In genomic region chr12:81026277-81026994, GRCm38 (mm10) we compare ENCODE assay signal across 8 mouse cellular contexts. TPM values are rescaled to one million over a fixed set of nuclear protein-coding genes. Genes with fewer than 3 reads are reported as not detected.
DNase-seq lines count a peak whose midpoint lies in the region; ATAC-seq and TF ChIP-seq lines count a peak whose summit lies in the region.

Gene Smoc1, plus strand, starts transcription at chr12:81026808.

- no peaks in the 10 kb centered on the region for H3K79me2 ChIP-seq in heart, adult 2 months (replicated peaks; ENCODE audit: control insufficient read depth, insufficient read depth, low read length)

- peak within 1 kb of the TSS; percentile 96 for H3K4me2 ChIP-seq in kidney, embryonic 15.5 days
- peak within 1 kb of the TSS; percentile 98 for H3K4me2 ChIP-seq in limb, embryonic 15.5 days

- TF ChIP-seq CTCF in spleen, adult 2 months (IDR thresholded peaks at IDR 0.05; ENCODE audit: extremely low read depth, insufficient read depth, insufficient read length, insufficient replicate concordance) = no peak
- TF ChIP-seq CTCF in heart, adult 2 months (IDR thresholded peaks at IDR 0.05) = no peak

- intact Hi-C loops in heart, adult 2 months (cut with DNase I) = no loop called here

- no peak for TF ChIP-seq POLR2A in spleen, adult 2 months (IDR thresholded peaks at IDR 0.05; ENCODE audit: low read depth, low read length)
- no peak for TF ChIP-seq POLR2A in heart, adult 2 months (IDR thresholded peaks at IDR 0.05; ENCODE audit: insufficient read depth, low read depth, low read length)

- no peaks in the 10 kb centered on the region for H3K36me3 ChIP-seq in spleen, adult 2 months (ENCODE audit: control insufficient read depth, insufficient read depth, low read length)
- H3K36me3 ChIP-seq in embryonic facial prominence, embryonic 10.5 days (replicated peaks) = peaks cover 8% of the 10 kb centered on the region
- H3K36me3 ChIP-seq in heart, adult 2 months (ENCODE audit: control insufficient read depth, insufficient read depth, low read length) = no peaks in the 10 kb centered on the region
- H3K36me3 ChIP-seq in kidney, embryonic 15.5 days = no peaks in the 10 kb centered on the region
- H3K36me3 ChIP-seq in limb, embryonic 15.5 days = no peaks in the 10 kb centered on the region

- no peak within 1 kb of the TSS for H3K27ac ChIP-seq in spleen, adult 2 months (ENCODE audit: insufficient read depth, low read length)
- peak within 1 kb of the TSS; percentile 84 for H3K27ac ChIP-seq in embryonic facial prominence, embryonic 10.5 days (replicated peaks)
- H3K27ac ChIP-seq in heart, adult 2 months = no peak within 1 kb of the TSS
- H3K27ac ChIP-seq in kidney, embryonic 15.5 days = no peak within 1 kb of the TSS
- no peak within 1 kb of the TSS for H3K27ac ChIP-seq in limb, embryonic 15.5 days

- H3K27me3 ChIP-seq in spleen, adult 2 months (ENCODE audit: control insufficient read depth, insufficient read depth, low read length) = peaks cover 8% of the 10 kb centered on the region
- H3K27me3 ChIP-seq in embryonic facial prominence, embryonic 10.5 days (replicated peaks; ENCODE audit: low read depth, poor library complexity, severe bottlenecking) = peaks cover 47% of the 10 kb centered on the region
- H3K27me3 ChIP-seq in heart, adult 2 months (ENCODE audit: control insufficient read depth, insufficient read depth, low read length) = peaks cover 7% of the 10 kb centered on the region
- H3K27me3 ChIP-seq in kidney, embryonic 15.5 days = peaks cover 77% of the 10 kb centered on the region
- peaks cover 39% of the 10 kb centered on the region for H3K27me3 ChIP-seq in limb, embryonic 15.5 days

- TF ChIP-seq EP300 in heart, adult 2 months (IDR thresholded peaks at IDR 0.05; ENCODE audit: insufficient read depth, low read depth, low read length) = no peak

- no peak for DNase-seq in spleen, adult 2 months (ENCODE audit: low read depth in 1 of 2, low spot score in 2 of 2)
- DNase-seq in spleen, postnatal 4 days (ENCODE audit: low spot score in 2 of 2) = no peak
- peak; percentile 90 for DNase-seq in embryonic facial prominence, embryonic 10.5 days (ENCODE audit: low spot score)
- DNase-seq in heart, adult 2 months = peak; percentile 42 to 50
- peak; percentile 62 for DNase-seq in ovary, postnatal 14 days (ENCODE audit: low spot score)
- peak; percentile 64 to 65 for DNase-seq in urinary bladder, postnatal 4 days (ENCODE audit: low spot score in 2 of 2)

- ATAC-seq in kidney, embryonic 15.5 days (replicated peaks; ENCODE audit: low FRiP score) = peak; percentile 77
- ATAC-seq in limb, embryonic 15.5 days (ENCODE audit: insufficient number of reproducible peaks, low FRiP score, low TSS enrichment, low read depth) = peak; percentile 66

- H3K9ac ChIP-seq in heart, adult 2 months (ENCODE audit: low read depth, low read length) = peak within 1 kb of the TSS; percentile 52
- H3K9ac ChIP-seq in kidney, embryonic 15.5 days = 0 out of 2 replicates have a peak within 1 kb of the TSS, but pooled peaks have one; percentile 24
- peak within 1 kb of the TSS; percentile 39; the same call in 1 of the 2 replicates for H3K9ac ChIP-seq in limb, embryonic 15.5 days

- peak within 1 kb of the TSS; percentile 30; the same call in 1 of the 2 replicates for H3K4me3 ChIP-seq in spleen, adult 2 months (ENCODE audit: extremely low read depth, insufficient read depth, insufficient read length)
- peak within 1 kb of the TSS; percentile 86 for H3K4me3 ChIP-seq in embryonic facial prominence, embryonic 10.5 days
- peak within 1 kb of the TSS; percentile 32 for H3K4me3 ChIP-seq in heart, adult 2 months
- H3K4me3 ChIP-seq in kidney, embryonic 15.5 days (replicated peaks) = peak within 1 kb of the TSS; percentile 56
- peak within 1 kb of the TSS; percentile 56 for H3K4me3 ChIP-seq in limb, embryonic 15.5 days

- peaks cover 5% of the 10 kb centered on the region for H3K4me1 ChIP-seq in spleen, adult 2 months (ENCODE audit: control insufficient read depth, insufficient read depth, insufficient read length)
- peaks cover 59% of the 10 kb centered on the region for H3K4me1 ChIP-seq in embryonic facial prominence, embryonic 10.5 days
- H3K4me1 ChIP-seq in heart, adult 2 months (ENCODE audit: control insufficient read depth, insufficient read depth, low read length) = no peaks in the 10 kb centered on the region
- H3K4me1 ChIP-seq in kidney, embryonic 15.5 days = peaks cover 25% of the 10 kb centered on the region
- peaks cover 28% of the 10 kb centered on the region for H3K4me1 ChIP-seq in limb, embryonic 15.5 days

- no peaks in the 10 kb centered on the region for H3K9me3 ChIP-seq in embryonic facial prominence, embryonic 10.5 days
- no peaks in the 10 kb centered on the region for H3K9me3 ChIP-seq in kidney, embryonic 15.5 days (replicated peaks)
- H3K9me3 ChIP-seq in limb, embryonic 15.5 days = no peaks in the 10 kb centered on the region

- 15% methylated on average over 42 of the region's 42 CpGs for WGBS in spleen, adult 2 months
- WGBS in embryonic facial prominence, embryonic 10.5 days = 4% methylated on average over 41 of the region's 42 CpGs
- 7% methylated on average over 37 of the region's 42 CpGs for WGBS in heart, adult 2 months
- 3% methylated on average over 42 of the region's 42 CpGs for WGBS in kidney, embryonic 15.5 days
- WGBS in limb, embryonic 15.5 days = 5% methylated on average over 35 of the region's 42 CpGs

RNA-seq across cellular contexts. Expression of gene Smoc1, which starts in this region (rescaled TPM):
- polyA plus RNA-seq in spleen, adult 2 months (2012; rRNA removed) = 0.51 and 0.79 TPM in 2 replicates
- polyA plus RNA-seq in embryonic facial prominence, embryonic 10.5 days (2016; fragmentation: Nextera tagmentation; extraction: Ambion mirVana) = 25.1 and 27.1 TPM in 2 replicates
- total RNA-seq in heart, adult 2 months (2021) = 1 to 10 TPM; 4.8 to 6.2 TPM
- 6.9 and 8.0 TPM in 2 replicates for polyA plus RNA-seq in heart, adult 2 months (2012; rRNA removed)
- polyA plus RNA-seq in kidney, embryonic 15.5 days (2015; fragmentation: Nextera tagmentation; extraction: Ambion mirVana) = 1.7 and 2.3 TPM in 2 replicates
- polyA plus RNA-seq in limb, embryonic 15.5 days (2015; fragmentation: Nextera tagmentation; extraction: Ambion mirVana) = 7.4 and 9.3 TPM in 2 replicates

Comparison
In these comparisons a context has a peak if more than half of its experiments do, and no peak if none do; other contexts are left out.
1. DNase-seq: peak in embryonic facial prominence, embryonic 10.5 days (single experiment), heart, adult 2 months (2 of 2), ovary, postnatal 14 days (single experiment) and urinary bladder, postnatal 4 days (2 of 2); none in spleen, adult 2 months (0 of 2) and spleen, postnatal 4 days (0 of 2).
2. H3K4me3 ChIP-seq: peak in every context shown above with its lines; median percentile 86 in embryonic facial prominence, embryonic 10.5 days; 56 in kidney, embryonic 15.5 days; 56 in limb, embryonic 15.5 days; 32 in heart, adult 2 months; 30 in spleen, adult 2 months.
3. Peak in every context shown above with its lines, with median percentiles within 50 percentile points of each other: H3K9ac ChIP-seq.